ENCODE assay signal across 8 mouse cellular contexts in the genomic region with DNA sequence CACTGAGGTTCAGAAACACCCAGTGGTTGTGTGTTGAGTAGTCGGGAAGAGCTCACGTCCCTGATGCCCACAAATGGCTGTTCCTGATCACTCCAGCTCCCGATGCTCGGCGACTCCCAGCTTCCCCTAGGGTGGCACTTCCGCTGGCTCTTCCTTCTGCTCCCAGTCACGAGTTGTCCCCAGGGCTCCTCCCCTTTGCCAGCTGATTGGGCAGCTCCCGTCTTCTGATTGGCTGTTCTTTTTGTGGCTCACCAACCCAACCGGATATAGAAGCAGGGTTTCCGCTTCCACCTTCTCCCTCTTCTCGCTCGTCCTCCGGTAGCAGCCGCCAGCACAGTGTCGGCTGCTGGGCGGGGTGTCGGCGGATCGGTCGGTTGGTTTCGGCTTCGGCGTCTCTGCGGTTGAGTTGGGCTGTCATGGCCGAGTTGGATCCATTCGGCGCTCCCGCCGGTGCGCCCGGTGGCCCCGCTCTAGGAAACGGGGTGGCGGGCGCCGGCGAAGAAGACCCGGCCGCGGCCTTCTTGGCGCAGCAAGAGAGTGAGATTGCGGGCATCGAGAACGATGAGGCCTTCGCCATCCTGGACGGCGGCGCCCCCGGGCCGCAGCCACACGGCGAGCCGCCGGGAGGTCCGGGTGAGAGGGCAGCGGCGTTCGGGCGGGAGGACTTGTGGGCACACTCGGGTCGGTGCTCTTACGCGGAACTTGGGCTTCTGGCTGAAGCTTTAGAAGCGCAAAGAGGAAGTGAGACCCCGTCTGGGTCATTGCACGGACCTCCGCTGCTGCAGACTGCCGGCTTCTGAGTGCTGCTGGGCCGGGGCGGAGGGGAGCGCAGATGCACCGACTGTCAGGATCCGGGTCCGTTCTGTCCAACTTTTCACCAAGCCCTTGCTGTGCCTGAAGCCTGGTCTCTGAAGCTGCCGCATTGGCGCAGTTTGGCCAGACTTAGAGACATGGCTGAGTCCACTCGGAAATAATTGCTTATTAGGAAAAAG. TPM values are rescaled to one million over a fixed set of nuclear protein-coding genes. Genes with fewer than 3 reads are reported as not detected.
DNase-seq lines count a peak whose midpoint lies in the region; ATAC-seq and TF ChIP-seq lines count a peak whose summit lies in the region.

No protein-coding gene starts in this region.

- TF ChIP-seq CTCF in G1E (IDR thresholded peaks at IDR 0.05; ENCODE audit: low read depth, low read length) = no peak

- peaks cover 55% of the 10 kb centered on the region for H3K36me3 ChIP-seq in G1E (replicated peaks)
- H3K36me3 ChIP-seq in forebrain, embryonic 16.5 days (ENCODE audit: control insufficient read depth, insufficient read depth) = no peaks in the 10 kb centered on the region
- H3K36me3 ChIP-seq in lung, embryonic 15.5 days = no peaks in the 10 kb centered on the region

- H3K27ac ChIP-seq in forebrain, embryonic 16.5 days (ENCODE audit: low read length) = peak overlapping the region; percentile 61
- H3K27ac ChIP-seq in lung, embryonic 15.5 days = peak overlapping the region; percentile 73

- H3K27me3 ChIP-seq in G1E (ENCODE audit: insufficient read depth, low read length) = no peaks in the 10 kb centered on the region
- H3K27me3 ChIP-seq in forebrain, embryonic 16.5 days (replicated peaks; ENCODE audit: control insufficient read depth, insufficient read depth, low read length) = no peaks in the 10 kb centered on the region
- H3K27me3 ChIP-seq in lung, embryonic 15.5 days = no peaks in the 10 kb centered on the region

- peak overlapping the region; percentile 93 for H3K4me3 ChIP-seq in G1E (ENCODE audit: low read depth, low read length)
- peak overlapping the region; percentile 98 for H3K4me3 ChIP-seq in forebrain, embryonic 16.5 days (replicated peaks; ENCODE audit: low read length)
- H3K4me3 ChIP-seq in lung, embryonic 15.5 days = peak overlapping the region; percentile 94

- H3K9me3 ChIP-seq in G1E (replicated peaks) = no peaks in the 10 kb centered on the region
- no peaks in the 10 kb centered on the region for H3K9me3 ChIP-seq in forebrain, embryonic 16.5 days (ENCODE audit: control insufficient read depth, low read length)
- H3K9me3 ChIP-seq in lung, embryonic 15.5 days = no peaks in the 10 kb centered on the region

- peak overlapping the region; percentile 90 for H3K9ac ChIP-seq in forebrain, embryonic 16.5 days (replicated peaks; ENCODE audit: low read depth, low read length)
- H3K9ac ChIP-seq in lung, embryonic 15.5 days = peak overlapping the region; percentile 95

- H3K4me1 ChIP-seq in G1E (ENCODE audit: insufficient read depth, low read depth, low read length) = peaks cover 38% of the 10 kb centered on the region
- peaks cover 22% of the 10 kb centered on the region for H3K4me1 ChIP-seq in forebrain, embryonic 16.5 days (replicated peaks; ENCODE audit: control insufficient read depth, insufficient read depth, low read length)
- H3K4me1 ChIP-seq in lung, embryonic 15.5 days = peaks cover 20% of the 10 kb centered on the region

- ATAC-seq in G1E (ENCODE audit: extremely low read depth, insufficient number of reproducible peaks, low FRiP score, poor library complexity, severe bottlenecking) = peak; percentile 96
- peak; percentile 100 for ATAC-seq in forebrain, embryonic 16.5 days
- peak; percentile 99 for ATAC-seq in lung, embryonic 15.5 days (ENCODE audit: borderline replicate concordance, extremely low read depth, low FRiP score, low TSS enrichment)

- peak overlapping the region; percentile 89 for H3K4me2 ChIP-seq in forebrain, embryonic 16.5 days (ENCODE audit: low read length)
- peak overlapping the region; percentile 88 for H3K4me2 ChIP-seq in lung, embryonic 15.5 days

- peak; percentile 98 for DNase-seq in G1E (ENCODE audit: low spot score)
- peak; percentile 90 to 97 for DNase-seq in cerebellum, adult 18-20 months
- DNase-seq in heart, postnatal 4 days = peak; percentile 92
- DNase-seq in layer of hippocampus, adult 8-10 months (ENCODE audit: low spot score in 2 of 2) = peak; percentile 92 to 97
- DNase-seq in ovary, adult 18-20 months (ENCODE audit: low spot score) = peak; percentile 92
- peak; percentile 93 for DNase-seq in thymus, postnatal 0 days (ENCODE audit: low spot score)

- under 1% methylated on average over 76 of the region's 77 CpGs for WGBS in forebrain, embryonic 16.5 days
- under 1% methylated on average over 77 of the region's 77 CpGs for WGBS in lung, embryonic 15.5 days

RNA-seq across cellular contexts. Expression of gene Clta, which starts 8.4 kb away (rescaled TPM):
- 108 and 132 TPM in 2 replicates for total RNA-seq in G1E (2014; fragmentation: Nextera tagmentation)
- total RNA-seq in G1E (2017) = 483 and 581 TPM in 2 replicates
- 437 and 460 TPM in 2 replicates for polyA plus RNA-seq in G1E (2012)
- 296 and 297 TPM in 2 replicates for polyA plus RNA-seq in forebrain, embryonic 16.5 days (2015; fragmentation: Nextera tagmentation; extraction: Ambion mirVana)
- total RNA-seq in heart, postnatal 4 days (2021) = 100 to 1,000 TPM; 108 TPM
- total RNA-seq in layer of hippocampus, adult 8-10 months (2022) = 100 to 1,000 TPM; 264 to 296 (median 284) TPM
- 223 TPM in 2 replicates for polyA plus RNA-seq in lung, embryonic 15.5 days (2015; fragmentation: Nextera tagmentation; extraction: Ambion mirVana)
- polyA plus RNA-seq in thymus, postnatal 0 days (2015; fragmentation: Nextera tagmentation; extraction: Ambion mirVana) = 251 and 260 TPM in 2 replicates

RNA-seq across cellular contexts. Expression of gene Ccin, which starts 29.4 kb away (rescaled TPM):
- not detected in 2 replicates for total RNA-seq in G1E (2014; fragmentation: Nextera tagmentation)
- total RNA-seq in G1E (2017) = not detected in 2 replicates
- not detected in 2 replicates for polyA plus RNA-seq in G1E (2012)
- not detected in 2 replicates for polyA plus RNA-seq in forebrain, embryonic 16.5 days (2015; fragmentation: Nextera tagmentation; extraction: Ambion mirVana)
- total RNA-seq in heart, postnatal 4 days (2021) = under 1 TPM; 0.26 to 0.47 TPM
- total RNA-seq in layer of hippocampus, adult 8-10 months (2022) = not detected
- polyA plus RNA-seq in lung, embryonic 15.5 days (2015; fragmentation: Nextera tagmentation; extraction: Ambion mirVana) = not detected in 2 replicates
- polyA plus RNA-seq in thymus, postnatal 0 days (2015; fragmentation: Nextera tagmentation; extraction: Ambion mirVana) = not detected in 2 replicates

RNA-seq across cellular contexts. Expression of gene Glipr2, which starts 55.5 kb away (rescaled TPM):
- total RNA-seq in G1E (2014; fragmentation: Nextera tagmentation) (48.9 and 58.3 TPM in 2 replicates), G1E (2017) (73.9 and 77.9 TPM in 2 replicates)
- polyA plus RNA-seq in G1E (2012) = 47.0 and 50.6 TPM in 2 replicates
- polyA plus RNA-seq in forebrain, embryonic 16.5 days (2015; fragmentation: Nextera tagmentation; extraction: Ambion mirVana) = 27.2 and 28.8 TPM in 2 replicates
- 10 to 100 TPM; 31.0 to 32.9 TPM for total RNA-seq in heart, postnatal 4 days (2021)
- 1 to 10 TPM; 2.1 to 5.8 (median 4.5) TPM for total RNA-seq in layer of hippocampus, adult 8-10 months (2022)
- 66.8 and 67.9 TPM in 2 replicates for polyA plus RNA-seq in lung, embryonic 15.5 days (2015; fragmentation: Nextera tagmentation; extraction: Ambion mirVana)
- polyA plus RNA-seq in thymus, postnatal 0 days (2015; fragmentation: Nextera tagmentation; extraction: Ambion mirVana) = 32.8 and 36.7 TPM in 2 replicates

Comparison
In these comparisons a context has a peak if more than half of its experiments do, and no peak if none do; other contexts are left out.
1. Peak in every context shown above with its lines: DNase-seq, ATAC-seq, H3K4me3 ChIP-seq and H3K27ac ChIP-seq.